9 mouse cellular contexts compared by ENCODE assay signal in genomic region chr1:84881248-84882065, GRCm38 (mm10). TPM values are rescaled to one million over a fixed set of nuclear protein-coding genes. Genes with fewer than 3 reads are reported as not detected.
A peak's percentile ranks its signal among the peaks of the same experiment; 100 is the strongest.
DNase-seq lines count a peak whose midpoint lies in the region; ATAC-seq and TF ChIP-seq lines count a peak whose summit lies in the region.
"Had no signal": no experiment of that assay in that cellular context is flagged by ENCODE, and none has a peak within 500 bp of the region (broad histone marks: within the 10 kb centered on the region; RNA-seq: fewer than 3 reads in every experiment).

No protein-coding gene starts in this region.

- 0 out of 2 replicates have a peak, but pooled peaks have one; percentile 5 for TF ChIP-seq CTCF in lung, embryonic 14.5 days (IDR thresholded peaks at IDR 0.05; ENCODE audit: low read depth)
- TF ChIP-seq CTCF in G1E (IDR thresholded peaks at IDR 0.05; ENCODE audit: low read depth, low read length): peak; percentile 41; the same call in 1 of the 2 replicates

- DNase-seq in lung, embryonic 14.5 days: no peak
- DNase-seq in lung, postnatal 14 days: no peak
- no peak for DNase-seq in G1E (ENCODE audit: low spot score)
- DNase-seq in adrenal gland, postnatal 14 days: peak; percentile 72
- DNase-seq in left cerebral cortex, postnatal 25 days (ENCODE audit: low spot score in 2 of 2): peak; percentile 26 to 81
- no peak for DNase-seq in heart, adult 8-10 months (ENCODE audit: low spot score)
- no peak for DNase-seq in kidney, adult 18-20 months

- intact Hi-C loops in left cerebral cortex, postnatal 25 days (cut with DNase I): no loop called here

- H3K27me3 ChIP-seq in lung, embryonic 14.5 days (ENCODE audit: insufficient read depth, low read length): no peaks in the 10 kb centered on the region
- no peaks in the 10 kb centered on the region for H3K27me3 ChIP-seq in G1E (ENCODE audit: insufficient read depth, low read length)
- H3K27me3 ChIP-seq: neural tube, embryonic 13.5 days had no signal

- WGBS in lung, embryonic 14.5 days: 72% methylated on average over 11 of the region's 11 CpGs

- no peaks in the 10 kb centered on the region for H3K4me1 ChIP-seq in lung, embryonic 14.5 days (ENCODE audit: insufficient read depth)
- H3K4me1 ChIP-seq in G1E (ENCODE audit: insufficient read depth, low read depth, low read length): peaks cover 7% of the 10 kb centered on the region; the same call in 1 of the 2 replicates
- H3K4me1 ChIP-seq: neural tube, embryonic 13.5 days had no signal

- H3K4me3 ChIP-seq in lung, embryonic 14.5 days (ENCODE audit: low read depth, low read length): no peak overlapping the region
- no peak overlapping the region for H3K4me3 ChIP-seq in G1E (ENCODE audit: low read depth, low read length)
- H3K4me3 ChIP-seq: neural tube, embryonic 13.5 days had no signal

- no peak overlapping the region for H3K4me2 ChIP-seq in lung, embryonic 14.5 days
- H3K4me2 ChIP-seq: neural tube, embryonic 13.5 days had no signal

- no peak for ATAC-seq in lung, embryonic 14.5 days (ENCODE audit: insufficient read depth)
- ATAC-seq in G1E (ENCODE audit: extremely low read depth, insufficient number of reproducible peaks, low FRiP score, poor library complexity, severe bottlenecking): peak; percentile 61

- H3K36me3 ChIP-seq in lung, embryonic 14.5 days (ENCODE audit: insufficient read depth): no peaks in the 10 kb centered on the region
- no peaks in the 10 kb centered on the region for H3K36me3 ChIP-seq in G1E (replicated peaks)
- H3K36me3 ChIP-seq: neural tube, embryonic 13.5 days had no signal

- H3K9ac ChIP-seq in lung, embryonic 14.5 days: no peak overlapping the region
- H3K9ac ChIP-seq: neural tube, embryonic 13.5 days had no signal

- H3K9me3 ChIP-seq in lung, embryonic 14.5 days (ENCODE audit: low read depth, low read length): no peaks in the 10 kb centered on the region
- no peaks in the 10 kb centered on the region for H3K9me3 ChIP-seq in G1E (replicated peaks)
- H3K9me3 ChIP-seq: neural tube, embryonic 13.5 days had no signal

- H3K27ac ChIP-seq in lung, embryonic 14.5 days (ENCODE audit: low read depth): no peak overlapping the region
- H3K27ac ChIP-seq: neural tube, embryonic 13.5 days had no signal

RNA-seq across cellular contexts. Expression of gene Trip12, which starts 41.1 kb away (rescaled TPM):
- 69.5 and 75.7 TPM in 2 replicates for polyA plus RNA-seq in lung, embryonic 14.5 days (2014; fragmentation: Nextera tagmentation; extraction: Ambion mirVana)
- total RNA-seq in G1E (2014; fragmentation: Nextera tagmentation) (566 and 620 TPM in 2 replicates), G1E (2017) (538 and 696 TPM in 2 replicates)
- polyA plus RNA-seq in G1E (2012): 104 and 111 TPM in 2 replicates
- total RNA-seq in adrenal gland, postnatal 14 days (2021): 224 and 225 TPM in 2 replicates
- total RNA-seq in left cerebral cortex, postnatal 25 days (2021): 100 to 1,000 TPM; 194 to 196 TPM
- 100 to 1,000 TPM; 190 to 227 (median 208) TPM for total RNA-seq in heart, adult 8-10 months (2022)

RNA-seq across cellular contexts. Expression of gene Fbxo36, which starts 41.8 kb away (rescaled TPM):
- 9.4 and 11.3 TPM in 2 replicates for polyA plus RNA-seq in lung, embryonic 14.5 days (2014; fragmentation: Nextera tagmentation; extraction: Ambion mirVana)
- total RNA-seq in G1E (2014; fragmentation: Nextera tagmentation) (28.0 and 44.0 TPM in 2 replicates), G1E (2017) (8.8 and 10.9 TPM in 2 replicates)
- 2.1 and 3.8 TPM in 2 replicates for polyA plus RNA-seq in G1E (2012)
- total RNA-seq in adrenal gland, postnatal 14 days (2021): 6.4 and 7.8 TPM in 2 replicates
- total RNA-seq in left cerebral cortex, postnatal 25 days (2021): 1 to 10 TPM; 2.2 to 2.5 TPM
- total RNA-seq in heart, adult 8-10 months (2022): 1 to 10 TPM; 1.3 to 3.0 (median 1.9) TPM

RNA-seq across cellular contexts. Expression of gene Slc16a14, which starts 53.5 kb away (rescaled TPM):
- not detected in 2 replicates for polyA plus RNA-seq in lung, embryonic 14.5 days (2014; fragmentation: Nextera tagmentation; extraction: Ambion mirVana)
- total RNA-seq in G1E (2014; fragmentation: Nextera tagmentation) (0.44 TPM in 1 of 2 replicates, not detected in the other), G1E (2017) (0.11 and 0.12 TPM in 2 replicates)
- polyA plus RNA-seq in G1E (2012): 0.01 and 0.02 TPM in 2 replicates
- 0.53 and 1.9 TPM in 2 replicates for total RNA-seq in adrenal gland, postnatal 14 days (2021)
- total RNA-seq in left cerebral cortex, postnatal 25 days (2021): 10 to 100 TPM; 12.5 to 12.7 TPM
- under 1 TPM in 3 of 4 experiments, not detected in 1; 0.09 to 0.20 (median 0.11) TPM for total RNA-seq in heart, adult 8-10 months (2022)
- polyA plus RNA-seq: large intestine, adult 2 months had no signal

Comparison
In these comparisons a context has a peak if more than half of its experiments do, and no peak if none do; other contexts are left out.
1. DNase-seq: peak in adrenal gland, postnatal 14 days (single experiment) and left cerebral cortex, postnatal 25 days (2 of 2); none in lung, embryonic 14.5 days (single experiment), lung, postnatal 14 days (single experiment), G1E (single experiment), heart, adult 8-10 months (single experiment) and kidney, adult 18-20 months (single experiment).